Mouse (Mus musculus): Measurements from ENCODE around the gene Drg2.

DNA sequence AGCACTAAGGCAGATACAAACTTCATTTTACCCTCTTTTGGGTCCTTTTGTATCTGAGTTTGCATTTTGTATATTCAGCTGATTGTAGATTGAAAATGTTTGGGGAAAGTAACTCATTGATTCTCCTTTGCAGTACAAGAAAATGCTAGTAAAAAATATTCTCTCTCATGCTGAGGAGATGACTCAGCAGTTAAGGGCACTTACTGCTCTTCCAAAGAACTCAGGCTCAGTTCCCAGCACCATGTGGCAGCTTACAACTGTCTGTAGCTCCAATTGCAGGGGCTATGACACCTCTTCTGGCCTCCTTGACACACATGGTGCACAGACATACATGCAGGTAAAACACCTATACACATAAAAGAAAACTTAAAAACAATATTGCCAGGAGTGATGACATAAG lies 20.9 kb upstream of the Drg2 start:
- TF ChIP-seq POLR2A (IDR thresholded peaks at IDR 0.05; ENCODE audit: insufficient read depth, low read depth, low read length) (no peak), CTCF (IDR thresholded peaks at IDR 0.05) (no peak), EP300 (IDR thresholded peaks at IDR 0.05; ENCODE audit: insufficient read depth, low read depth, low read length) (no peak)

All from heart, adult 2 months (tissue).